Mouse (Mus musculus) testis, adult 2 months (tissue): ENCODE results near the gene Wipf3.

ENCODE experiments used
- CTCF ChIP-seq: fragments of 200-500 bp; IDR thresholded peaks from 2 replicates; pipeline ENCODE4 v1.5.1; 2012; ENCODE audit warnings: low read depth, mild to moderate bottlenecking, inconsistent platforms, low read length, moderate library complexity; ENCODE audit not compliant: control insufficient read depth, insufficient read depth, insufficient replicate concordance
- POLR2A ChIP-seq: fragments of 200-500 bp; IDR thresholded peaks from 2 replicates; pipeline ENCODE4 v1.6.1; 2012; ENCODE audit warnings: low read depth, mild to moderate bottlenecking, inconsistent platforms, low read length, moderate library complexity; ENCODE audit not compliant: control insufficient read depth

DNA sequence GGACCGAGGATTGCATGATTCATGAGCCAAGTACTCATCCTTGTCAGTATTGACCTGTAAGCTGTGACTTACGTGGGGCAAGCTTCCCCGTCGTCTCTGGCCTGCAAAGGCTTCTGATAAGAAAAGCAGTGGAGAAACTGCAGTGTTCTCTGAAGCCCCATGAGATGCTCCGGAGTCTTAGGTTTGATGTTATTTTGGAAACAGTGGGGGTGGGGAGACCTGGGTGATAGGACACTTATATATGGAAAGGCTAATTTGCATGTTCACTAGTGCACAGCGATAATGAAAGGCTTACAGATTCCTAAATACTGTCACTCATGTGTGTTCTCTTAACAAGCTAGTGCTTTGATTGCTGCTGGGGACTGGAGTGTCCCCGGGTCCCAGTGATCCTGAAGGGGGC, 30.3 kb downstream of the Wipf3 start:
- TF ChIP-seq CTCF (no peak), POLR2A (no peak)
